Mouse (Mus musculus): ENCODE results near the gene Oscar.
A peak's percentile ranks its signal among the peaks of the same experiment; 100 is the strongest.

- TF ChIP-seq EP300 (IDR thresholded peaks at IDR 0.05) (no peak), CTCF (IDR thresholded peaks at IDR 0.05) (peak; percentile 62)
Observed at GRCm38 (mm10) chr7:3606798-3607197, 9.2 kb downstream of the Oscar start.
